Mouse (Mus musculus) gastrocnemius, postnatal 25 days (tissue): Measurements from ENCODE around the gene Slbp. TPM values are rescaled to one million over a fixed set of nuclear protein-coding genes. Genes with fewer than 3 reads are reported as not detected.

Source experiments
- DNase-seq: peaks from one replicate; pipeline ENCODE4 v3.0.0; 2022
- total RNA-seq, 2 experiments: library from RNA; stranded (reverse); gene quantifications; 1 replicate in 1 of 2; 2 replicates in 1 of 2; pipeline ENCODE4 v1.2.3; 2021

The Slbp gene
- total RNA-seq, 2 experiments from 2014 or later, result 7.3 to 8.2 TPM

- no peak for DNase-seq
These were observed 29.4 kb upstream of the Slbp start for GRCm38 (mm10) chr5:33681611-33682388.

GRCm38 (mm10) chr5:33681044-33681443, 28.7 kb upstream of the Slbp start:
- DNase-seq, result no peak

DNA sequence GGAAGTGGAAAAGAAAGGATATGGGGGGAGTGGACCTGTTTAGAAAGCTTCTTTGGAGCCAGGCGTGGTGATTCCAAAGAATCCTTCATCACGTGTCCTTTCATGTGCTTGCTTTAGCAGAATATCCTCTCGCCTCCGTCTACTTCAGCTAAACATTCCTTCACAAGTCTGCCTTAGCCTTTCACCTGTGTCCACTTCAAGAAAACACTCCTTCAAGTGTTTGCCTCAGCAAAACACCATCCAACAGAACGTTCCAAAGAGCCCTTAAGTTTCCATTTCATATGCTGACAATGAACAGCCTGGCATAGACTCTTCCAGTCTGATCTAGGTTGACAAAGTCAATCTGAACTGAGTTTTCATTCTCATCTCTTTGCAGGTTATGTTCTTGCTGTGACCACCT, 25.9 kb upstream of the Slbp start:
- DNase-seq, result no peak

- no peak for DNase-seq
These were observed 23.6 kb upstream of the Slbp start for GRCm38 (mm10) chr5:33675964-33676363.

- DNase-seq, result no peak
These were observed 22.1 kb upstream of the Slbp start for GRCm38 (mm10) chr5:33674439-33674838.

DNA sequence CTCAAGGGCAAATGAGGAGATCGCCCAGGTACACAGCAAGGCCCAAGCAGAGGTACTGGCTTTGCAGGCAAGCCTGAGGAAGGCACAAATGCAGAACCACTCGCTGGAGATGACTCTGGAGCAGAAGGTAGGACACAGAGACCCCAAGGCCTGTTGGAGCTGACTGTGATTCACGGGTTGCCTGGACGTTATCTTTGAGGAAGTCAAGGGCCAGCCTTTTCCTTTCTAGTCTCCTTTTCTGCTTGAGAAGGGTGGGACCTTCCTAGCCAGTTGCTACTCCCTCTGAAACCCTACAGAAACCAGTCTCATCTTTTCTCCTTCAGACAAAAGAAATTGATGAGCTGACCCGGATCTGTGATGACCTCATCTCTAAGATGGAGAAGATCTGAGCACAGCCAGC, 19.3 kb upstream of the Slbp start:
- no peak for DNase-seq

DNA sequence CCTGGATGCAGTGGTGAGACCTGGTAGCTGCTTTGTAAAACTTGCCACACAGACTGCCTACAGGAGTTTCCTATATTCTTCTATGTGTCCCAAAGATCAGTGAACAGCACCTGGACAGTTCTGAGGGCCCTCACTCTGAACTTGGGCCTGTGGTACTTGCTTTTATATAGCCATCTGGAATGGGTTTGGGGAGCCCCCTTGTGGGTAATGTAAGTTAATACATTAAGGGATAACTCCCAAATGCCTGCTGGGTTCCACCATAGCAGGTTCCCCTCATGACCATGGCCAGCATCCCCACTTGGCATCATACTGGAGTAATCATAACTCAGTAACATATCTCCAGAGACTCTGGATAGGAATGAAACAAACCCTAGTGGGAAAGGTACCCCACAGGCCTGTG, 15.8 kb upstream of the Slbp start:
- DNase-seq, result no peak

DNA sequence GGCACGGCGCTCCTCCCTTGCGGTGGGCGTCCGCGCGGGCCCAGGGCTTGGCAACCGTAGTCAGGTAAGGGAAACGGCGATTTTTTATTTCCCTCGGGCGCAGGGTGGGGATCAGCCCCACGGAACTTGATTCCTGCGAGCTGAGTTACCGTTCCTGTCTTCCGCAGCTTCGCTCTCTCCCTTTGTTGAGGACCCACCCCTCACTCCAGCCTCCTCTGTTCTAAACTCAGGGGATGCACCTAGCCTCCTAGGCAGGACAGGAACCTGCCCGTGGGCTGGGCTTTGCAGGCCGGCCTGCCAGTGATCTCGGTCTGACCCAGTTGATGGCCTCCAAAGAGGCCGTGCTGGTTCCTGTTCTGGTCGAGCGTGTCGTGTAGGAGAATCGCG, 6.3 kb upstream of the Slbp start:
- no peak for DNase-seq

DNA sequence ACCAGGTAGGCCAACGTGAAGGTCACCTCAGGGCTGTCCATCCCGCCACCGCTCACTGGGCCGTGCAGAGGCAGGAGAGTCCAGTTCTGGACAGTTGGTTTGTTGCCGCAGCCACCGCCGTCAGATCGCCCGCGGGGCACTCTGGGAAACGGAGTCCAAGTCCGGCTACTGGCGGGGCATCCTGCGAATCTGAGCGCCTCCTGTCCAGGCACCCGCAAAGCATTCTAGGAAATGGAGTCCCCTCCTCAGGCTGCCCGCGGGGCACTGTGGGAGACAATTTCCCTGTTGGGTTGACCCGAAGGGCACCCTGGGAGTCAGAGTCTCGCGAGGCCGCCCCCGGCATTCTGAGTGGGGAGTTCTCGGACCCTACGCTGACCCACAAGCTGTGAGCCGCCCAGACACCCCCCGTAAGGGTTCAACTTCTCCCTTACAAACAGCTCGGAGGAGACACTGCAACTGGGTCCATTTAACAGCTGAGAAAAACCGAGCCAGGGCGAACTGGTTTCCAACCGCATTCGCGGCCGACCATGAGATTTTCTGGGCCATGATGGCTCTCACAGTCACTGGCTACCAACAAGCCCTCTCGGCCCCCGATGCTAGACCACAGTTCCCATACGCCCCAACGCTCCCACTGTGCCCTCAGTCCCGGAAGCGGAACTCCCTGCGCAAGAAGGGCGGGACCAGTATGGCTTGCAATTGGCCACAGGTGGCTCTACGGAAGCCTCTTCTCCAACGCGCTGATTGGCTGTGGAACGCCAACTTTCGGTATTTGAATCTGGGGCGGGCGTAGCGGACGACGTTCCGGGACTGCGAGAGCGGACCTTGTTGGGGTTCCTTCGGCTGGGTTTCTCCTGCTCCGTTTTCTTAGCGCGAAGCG, 5.7 kb upstream of the Slbp start, which contains the start of the genes Tacc3 and Tmem129:
Gene Tacc3, plus strand, starts transcription at position 342 of the 877 bp plus-strand sequence.
Gene Tmem129, minus strand, starts transcription at position 630 of the 877 bp plus-strand sequence.
- DNase-seq, result peak; percentile 99

GRCm38 (mm10) chr5:33657251-33657786, 4.9 kb upstream of the Slbp start:
- DNase-seq, result no peak

- DNase-seq, result no peak
These were observed 4.4 kb upstream of the Slbp start for GRCm38 (mm10) chr5:33656739-33657138.

DNA sequence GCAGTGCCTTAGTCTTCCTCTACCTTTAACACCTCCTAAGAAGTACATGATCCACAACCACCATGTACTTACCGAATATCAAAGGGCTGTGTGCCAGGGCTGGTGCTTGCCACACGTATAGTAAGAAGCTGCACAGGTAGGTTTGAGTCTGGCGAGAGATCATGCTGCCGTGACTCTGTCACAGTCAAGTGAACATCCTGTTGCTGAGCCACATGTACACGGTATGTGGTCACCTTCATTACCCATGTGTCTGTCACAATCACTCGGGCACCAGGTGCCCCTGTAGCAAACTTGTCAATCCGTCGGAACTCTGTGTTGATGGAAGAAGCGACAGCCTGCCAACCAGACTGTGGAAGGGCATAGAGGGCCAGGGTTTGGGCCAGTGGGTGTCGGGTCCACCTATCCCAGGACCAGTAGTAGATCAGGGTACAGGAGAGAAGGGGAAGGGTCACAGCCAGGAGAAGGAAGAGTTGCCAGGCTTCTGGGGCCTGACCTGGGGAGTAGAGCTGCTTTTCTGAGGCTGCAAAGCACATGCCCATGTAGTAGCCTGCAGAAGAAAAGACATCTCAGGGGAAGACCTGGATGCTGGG, 3.0 kb upstream of the Slbp start:
- no peak for DNase-seq

GRCm38 (mm10) chr5:33654424-33654823, 2.0 kb upstream of the Slbp start:
- DNase-seq, result no peak

DNA sequence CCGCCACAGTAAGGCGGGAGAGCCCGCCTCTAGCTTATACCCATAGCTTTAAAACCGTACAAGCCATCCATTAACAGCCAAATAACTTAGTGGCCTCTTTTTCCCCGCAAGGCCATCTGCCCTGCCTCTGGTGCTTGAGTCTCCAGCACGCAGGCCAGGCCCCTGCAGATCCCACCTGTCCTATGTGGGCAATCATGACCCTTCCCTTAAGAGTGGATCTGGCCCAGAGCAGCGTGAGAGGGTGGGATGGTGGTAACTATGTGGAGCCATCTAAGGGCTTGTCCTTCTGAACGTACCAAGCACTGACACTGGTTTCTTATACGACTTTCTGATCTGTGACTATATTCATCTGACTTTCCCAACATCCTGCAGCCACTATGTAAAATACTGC, 404 bp upstream of the Slbp start:
- no peak for DNase-seq

- no peak for DNase-seq
These were observed 843 bp downstream of the Slbp start for GRCm38 (mm10) chr5:33651541-33651920.

DNA sequence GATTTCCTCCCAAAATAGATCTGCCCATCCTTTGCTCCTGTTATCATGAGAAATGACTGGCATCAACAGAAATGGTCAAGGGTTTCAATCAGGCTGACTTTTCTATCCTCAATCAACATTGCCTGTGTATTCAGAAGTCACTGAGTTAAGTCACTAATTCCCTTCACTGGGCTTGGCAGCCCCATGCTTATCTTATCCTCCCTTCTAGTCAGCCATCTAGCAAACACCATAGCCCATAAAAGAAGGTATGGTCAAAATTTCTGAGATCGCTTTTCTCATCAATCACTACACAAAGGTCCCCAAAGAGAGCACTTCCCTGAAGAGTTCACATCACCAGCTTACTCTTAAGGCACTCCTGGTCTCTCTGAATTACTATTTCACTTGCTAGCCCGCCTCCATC, 1.4 kb downstream of the Slbp start:
- no peak for DNase-seq

- peak; percentile 33 for DNase-seq
These were observed 11.7 kb downstream of the Slbp start for GRCm38 (mm10) chr5:33640652-33641051.

- DNase-seq, result no peak
These were observed 13.5 kb downstream of the Slbp start for GRCm38 (mm10) chr5:33638826-33639225.

DNA sequence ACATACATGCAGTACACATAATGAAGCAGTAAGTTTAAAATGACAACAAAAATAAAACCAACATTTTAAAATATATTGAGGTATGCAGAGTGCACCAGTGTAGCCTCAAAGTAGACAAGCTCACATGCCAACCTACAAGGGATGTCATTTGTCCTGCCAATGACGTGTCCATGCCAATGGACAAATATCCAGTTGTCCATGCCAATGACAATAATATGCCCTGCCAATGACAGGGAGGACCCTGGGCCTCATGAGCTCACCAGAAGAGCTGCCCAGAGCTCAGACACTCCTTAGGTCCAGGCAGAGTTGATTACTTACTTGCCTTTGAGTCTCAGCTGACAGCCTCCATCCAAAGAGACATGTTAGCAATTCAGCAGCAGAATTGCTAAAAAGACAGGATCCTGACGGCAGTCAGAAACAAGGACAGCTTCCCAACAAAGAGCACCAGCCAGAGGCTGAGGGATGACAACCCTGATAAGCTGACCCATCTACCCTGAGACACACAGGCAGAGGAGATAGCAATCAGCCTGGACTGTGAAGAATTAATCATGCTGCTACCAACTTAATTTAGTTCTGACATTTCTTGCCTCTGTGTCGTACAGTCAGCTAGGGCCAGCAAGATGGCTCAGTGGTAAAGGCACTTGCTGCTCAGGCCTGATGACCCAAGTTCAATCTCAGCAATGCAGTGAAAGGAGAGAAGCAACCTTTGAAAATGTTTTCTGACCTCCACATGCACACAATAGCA, 14.6 kb downstream of the Slbp start:
- DNase-seq, result no peak

DNA sequence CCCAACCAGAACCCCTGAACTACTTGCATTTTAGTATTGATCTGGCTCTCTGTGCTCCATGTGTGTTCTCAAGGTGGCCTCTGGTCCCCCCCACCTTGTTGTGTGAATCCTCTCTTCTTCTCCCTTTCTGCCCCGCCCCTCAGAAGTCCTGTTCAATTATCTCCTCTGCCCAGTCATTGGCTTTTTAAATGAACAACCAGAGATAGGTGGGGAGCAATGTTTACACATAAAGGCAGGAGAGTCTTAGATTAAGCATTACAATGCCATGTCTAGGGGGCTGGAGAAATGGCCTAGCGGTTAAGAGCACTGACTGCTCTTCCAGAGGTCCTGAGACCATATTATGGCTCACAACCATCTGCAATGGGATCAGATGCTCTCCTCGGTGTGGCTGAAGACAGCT, 17.0 kb downstream of the Slbp start:
- DNase-seq, result no peak

GRCm38 (mm10) chr5:33632526-33632925, 19.8 kb downstream of the Slbp start:
- no peak for DNase-seq

DNA sequence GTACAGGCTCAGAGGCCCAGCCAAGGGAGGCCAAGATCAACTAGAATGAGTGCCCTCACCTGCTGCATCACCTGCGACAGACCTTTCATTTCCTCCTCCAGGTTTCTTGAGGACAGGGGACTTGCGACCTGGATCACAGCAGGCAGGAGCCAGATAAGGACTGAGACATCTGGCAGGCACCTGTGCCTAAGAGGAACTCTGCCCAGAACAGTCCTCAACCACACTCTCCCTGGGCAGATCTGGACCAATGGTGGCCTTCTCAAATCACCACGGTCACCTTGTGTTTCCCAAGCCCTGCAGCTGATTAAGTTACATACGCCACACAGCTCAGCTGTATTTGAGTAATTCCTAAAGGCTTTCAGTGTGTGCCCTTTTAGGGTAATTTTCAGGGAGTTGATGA, 21.8 kb downstream of the Slbp start:
- peak; percentile 81 for DNase-seq
